Mouse (Mus musculus) layer of hippocampus, adult 18-20 months (tissue): ENCODE data around the gene Sytl2. TPM values are rescaled to one million over a fixed set of nuclear protein-coding genes. Genes with fewer than 3 reads are reported as not detected.

Experiments
- DNase-seq, 2 experiments: peaks; one replicate each; pipeline ENCODE4 v3.0.0; 2022; ENCODE audit warnings: low spot score in 2 of 2
- total RNA-seq, 2 experiments: library from RNA; stranded (reverse); gene quantifications; 2 replicates each; pipeline ENCODE4 v1.2.3; 2021

Gene Sytl2
- total RNA-seq, 2 experiments from 2014 or later = 32.9 to 35.8 TPM

GRCm38 (mm10) chr7:90456845-90457468 is 154.9 kb downstream of the Sytl2 start, which contains the start of gene Tmem126a:
Gene Tmem126a (minus strand): TSS chr7:90457229.
- DNase-seq = peak; percentile 76 to 85

- DNase-seq = no peak
These were observed 155.5 kb downstream of the Sytl2 start for GRCm38 (mm10) chr7:90457517-90457916.

Other genes starting within 250 kb of the Sytl2 start
- gene Picalm, start 172.0 kb upstream of the Sytl2 start, total RNA-seq = 100 to 1,000 TPM; 144 to 155 TPM
- not detected for gene Ccdc83, start 36.5 kb upstream of the Sytl2 start, total RNA-seq
- under 1 TPM; 0.86 to 0.97 TPM for gene Ccdc89, start 124.3 kb downstream of the Sytl2 start, total RNA-seq
- gene Crebzf, start 140.5 kb downstream of the Sytl2 start, total RNA-seq = 10 to 100 TPM; 77.1 to 82.3 TPM
- gene Tmem126a, start 155.0 kb downstream of the Sytl2 start, total RNA-seq = 10 to 100 TPM; 39.6 to 41.0 TPM
- 10 to 100 TPM; 29.0 to 31.3 TPM for gene Tmem126b, start 173.7 kb downstream of the Sytl2 start, total RNA-seq
- 100 to 1,000 TPM; 224 to 230 TPM for gene Dlg2, start 174.4 kb downstream of the Sytl2 start, total RNA-seq